Mouse (Mus musculus): Measurements from ENCODE around the gene Adssl1.

DNA sequence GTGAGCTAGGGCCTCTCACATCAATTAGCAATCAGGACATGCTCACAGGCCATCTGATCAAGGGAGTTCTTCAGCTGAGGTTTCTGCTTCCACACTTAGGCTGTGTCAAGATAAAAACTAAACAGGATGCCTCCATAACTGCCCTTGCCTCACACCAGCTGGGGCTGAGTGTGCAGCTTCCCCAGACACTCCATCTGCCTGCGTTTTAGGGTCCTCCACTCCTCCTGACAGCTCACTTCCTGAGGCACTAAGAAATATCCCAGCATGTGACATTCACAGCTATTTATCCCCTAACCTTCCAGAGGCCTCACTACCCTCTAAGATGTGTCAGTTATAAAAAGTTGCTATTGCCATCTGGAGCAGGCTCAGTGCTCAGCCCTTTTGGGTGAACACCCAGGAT, 11.6 kb downstream of the Adssl1 start:
- TF ChIP-seq CTCF (IDR thresholded peaks at IDR 0.05; ENCODE audit: extremely low read depth, insufficient read depth, low read length) (no peak), POLR2A (IDR thresholded peaks at IDR 0.05; ENCODE audit: extremely low read depth, insufficient read depth, low read length) (no peak)

Data from cortical plate, adult 2 months (tissue).